Mouse (Mus musculus) bone marrow macrophage, adult 2 months (primary cell): ENCODE results near the gene Pqlc2.

Experiments
- CTCF ChIP-seq: IDR thresholded peaks from 2 replicates; pipeline ENCODE4 v1.5.1; 2012; ENCODE audit warnings: low read depth, mild to moderate bottlenecking, low read length, moderate library complexity
- POLR2A ChIP-seq: IDR thresholded peaks from 2 replicates; pipeline ENCODE4 v1.6.1; 2012; ENCODE audit warnings: mild to moderate bottlenecking, low read depth, low read length, borderline replicate concordance

DNA sequence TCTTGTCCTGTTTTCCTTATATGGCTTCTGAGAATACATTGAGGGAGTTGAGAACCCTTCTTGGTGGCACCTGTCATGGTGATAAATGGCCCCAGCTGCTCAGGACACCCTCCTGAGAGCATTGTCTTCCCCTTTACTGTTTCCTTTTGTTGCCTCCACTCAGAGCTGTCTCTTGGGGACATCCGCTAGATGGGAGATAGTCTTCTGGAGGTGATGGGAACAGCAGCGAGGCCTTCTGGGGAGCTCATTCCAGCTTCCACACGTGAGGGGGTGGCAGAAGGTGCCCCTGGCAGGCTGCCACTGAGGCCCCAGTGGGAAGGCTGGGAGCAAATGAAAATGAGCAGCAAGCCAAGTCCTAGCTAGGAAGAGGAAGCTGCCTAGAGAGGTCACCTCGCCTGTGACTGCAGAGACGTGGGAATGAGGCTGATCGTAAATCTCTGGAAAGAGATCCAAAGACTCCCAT is 27.5 kb downstream of the Pqlc2 start:
- no peak for TF ChIP-seq CTCF
- no peak for TF ChIP-seq POLR2A
